In genomic region chr10:120472606-120473005, GRCm38 (mm10) we compare ENCODE assay signal across 17 mouse cellular contexts. TPM values are rescaled to one million over a fixed set of nuclear protein-coding genes. Genes with fewer than 3 reads are reported as not detected.
A peak's percentile ranks its signal among the peaks of the same experiment; 100 is the strongest.
DNase-seq lines count a peak whose midpoint lies in the region; ATAC-seq and TF ChIP-seq lines count a peak whose summit lies in the region.
"Had no signal": no experiment of that assay in that cellular context is flagged by ENCODE, and none has a peak within 500 bp of the region (broad histone marks: within the 10 kb centered on the region; RNA-seq: fewer than 3 reads in every experiment).

No protein-coding gene starts in this region.

- H3K4me3 ChIP-seq in forebrain, embryonic 11.5 days (ENCODE audit: low read depth, low read length), result peak overlapping the region; percentile 90
- no peak overlapping the region for H3K4me3 ChIP-seq in forebrain, embryonic 13.5 days
- H3K4me3 ChIP-seq in kidney, postnatal 0 days (replicated peaks; ENCODE audit: low read depth, low read length), result no peak overlapping the region
- H3K4me3 ChIP-seq in limb, embryonic 10.5 days, result peak overlapping the region; percentile 100
- H3K4me3 ChIP-seq: heart, embryonic 15.5 days; left cerebral cortex, adult 2 months; liver, embryonic 15.5 days had no signal

- H3K27me3 ChIP-seq in forebrain, embryonic 11.5 days (ENCODE audit: control insufficient read depth, insufficient read depth, low read length), result no peaks in the 10 kb centered on the region
- H3K27me3 ChIP-seq in forebrain, embryonic 13.5 days, result peaks cover 2% of the 10 kb centered on the region; the same call in 1 of the 2 replicates
- no peaks in the 10 kb centered on the region for H3K27me3 ChIP-seq in kidney, postnatal 0 days (ENCODE audit: insufficient read depth, low read length)
- H3K27me3 ChIP-seq in limb, embryonic 10.5 days (ENCODE audit: low read depth, poor library complexity, severe bottlenecking), result no peaks in the 10 kb centered on the region
- H3K27me3 ChIP-seq: heart, embryonic 15.5 days had no signal

- H3K9me3 ChIP-seq in forebrain, embryonic 11.5 days (ENCODE audit: control insufficient read depth, low read length), result no peaks in the 10 kb centered on the region
- no peaks in the 10 kb centered on the region for H3K9me3 ChIP-seq in forebrain, embryonic 13.5 days (replicated peaks)
- H3K9me3 ChIP-seq in kidney, postnatal 0 days (replicated peaks; ENCODE audit: low read length), result no peaks in the 10 kb centered on the region
- H3K9me3 ChIP-seq in limb, embryonic 10.5 days (replicated peaks), result no peaks in the 10 kb centered on the region
- H3K9me3 ChIP-seq: heart, embryonic 15.5 days; liver, embryonic 15.5 days had no signal

- 52% methylated on average over 2 of the region's 2 CpGs for WGBS in forebrain, embryonic 11.5 days
- 38% methylated on average over 2 of the region's 2 CpGs for WGBS in forebrain, embryonic 13.5 days
- 61% methylated on average over 2 of the region's 2 CpGs for WGBS in kidney, postnatal 0 days
- 61% methylated on average over 2 of the region's 2 CpGs for WGBS in limb, embryonic 10.5 days

- H3K4me1 ChIP-seq in forebrain, embryonic 11.5 days (replicated peaks; ENCODE audit: control insufficient read depth, insufficient read depth, low read length), result peaks cover 3% of the 10 kb centered on the region; the same call in 1 of the 2 replicates
- H3K4me1 ChIP-seq in forebrain, embryonic 13.5 days, result peaks cover 45% of the 10 kb centered on the region
- H3K4me1 ChIP-seq in kidney, postnatal 0 days (replicated peaks; ENCODE audit: insufficient read depth, low read length), result no peaks in the 10 kb centered on the region; the same call in 1 of the 2 replicates
- peaks cover 38% of the 10 kb centered on the region for H3K4me1 ChIP-seq in limb, embryonic 10.5 days

- H3K9ac ChIP-seq in forebrain, embryonic 11.5 days (ENCODE audit: low read length), result no peak overlapping the region; the same call in 1 of the 2 replicates
- no peak overlapping the region for H3K9ac ChIP-seq in forebrain, embryonic 13.5 days
- no peak overlapping the region for H3K9ac ChIP-seq in kidney, postnatal 0 days (ENCODE audit: low read depth, low read length)
- H3K9ac ChIP-seq: heart, embryonic 15.5 days; liver, embryonic 15.5 days had no signal

- H3K4me2 ChIP-seq in forebrain, embryonic 11.5 days (ENCODE audit: low read depth, low read length, severe bottlenecking), result peak overlapping the region; percentile 88; the same call in 1 of the 2 replicates
- H3K4me2 ChIP-seq in forebrain, embryonic 13.5 days, result no peak overlapping the region
- 0 out of 2 replicates have a peak overlapping the region, but pooled peaks have one; percentile 99 for H3K4me2 ChIP-seq in kidney, postnatal 0 days (ENCODE audit: low read length)
- H3K4me2 ChIP-seq: liver, embryonic 15.5 days had no signal

- ATAC-seq in forebrain, embryonic 11.5 days (replicated peaks; ENCODE audit: low FRiP score), result no peak
- no peak for ATAC-seq in forebrain, embryonic 13.5 days
- ATAC-seq in kidney, postnatal 0 days (replicated peaks; ENCODE audit: low FRiP score, low read depth), result no peak
- ATAC-seq: hindbrain, embryonic 16.5 days had no signal

- no peak for DNase-seq in forebrain, embryonic 11.5 days (ENCODE audit: low spot score)
- DNase-seq in kidney, postnatal 0 days (ENCODE audit: low spot score), result no peak
- DNase-seq in kidney, adult 18-20 months, result no peak
- DNase-seq in NIH3T3 (ENCODE audit: low read depth), result peak; percentile 52
- DNase-seq in limb, embryonic 10.5 days (ENCODE audit: low spot score), result no peak
- no peak for DNase-seq in gastrocnemius, postnatal 14 days
- no peak for DNase-seq in adrenal gland, adult 18-20 months (ENCODE audit: low spot score in 2 of 2)
- DNase-seq: adrenal gland, postnatal 36 days; gastrocnemius, postnatal 25 days; right cerebral cortex, adult 18-20 months; thymus, adult 18-20 months had no signal

- intact Hi-C loops in gastrocnemius, postnatal 14 days (cut with DNase I; ENCODE audit: low total_unique reads), result no loop called here

- TF ChIP-seq CTCF in kidney, postnatal 0 days (IDR thresholded peaks at IDR 0.05; ENCODE audit: low read depth), result no peak

- H3K27ac ChIP-seq in forebrain, embryonic 11.5 days (ENCODE audit: low read depth, low read length), result no peak overlapping the region
- no peak overlapping the region for H3K27ac ChIP-seq in forebrain, embryonic 13.5 days
- H3K27ac ChIP-seq in kidney, postnatal 0 days, result no peak overlapping the region
- peak overlapping the region; percentile 100; the same call in 1 of the 2 replicates for H3K27ac ChIP-seq in limb, embryonic 10.5 days
- H3K27ac ChIP-seq: heart, embryonic 15.5 days; left cerebral cortex, adult 2 months; liver, embryonic 15.5 days had no signal

- H3K36me3 ChIP-seq in forebrain, embryonic 11.5 days (ENCODE audit: control insufficient read depth, insufficient read depth, low read length), result peaks cover 5% of the 10 kb centered on the region
- no peaks in the 10 kb centered on the region for H3K36me3 ChIP-seq in forebrain, embryonic 13.5 days (ENCODE audit: poor library complexity, severe bottlenecking)
- peaks cover 3% of the 10 kb centered on the region; the same call in 1 of the 2 replicates for H3K36me3 ChIP-seq in kidney, postnatal 0 days (ENCODE audit: insufficient read depth, low read length)
- peaks cover 56% of the 10 kb centered on the region for H3K36me3 ChIP-seq in limb, embryonic 10.5 days
- H3K36me3 ChIP-seq: heart, embryonic 15.5 days; liver, embryonic 15.5 days had no signal

RNA-seq across cellular contexts. Expression of gene Hmga2, which starts 3.7 kb away (rescaled TPM):
- polyA plus RNA-seq in forebrain, embryonic 11.5 days (2014; fragmentation: Nextera tagmentation; extraction: Ambion mirVana), result 84.3 and 91.9 TPM in 2 replicates
- 12.1 and 15.1 TPM in 2 replicates for polyA plus RNA-seq in forebrain, embryonic 13.5 days (2015; fragmentation: Nextera tagmentation; extraction: Ambion mirVana)
- polyA plus RNA-seq in kidney, postnatal 0 days (2015; fragmentation: Nextera tagmentation; extraction: Ambion mirVana), result 7.8 and 8.1 TPM in 2 replicates
- 129 and 160 TPM in 2 replicates for polyA plus RNA-seq in limb, embryonic 10.5 days (2016; fragmentation: Nextera tagmentation; extraction: Ambion mirVana)
- total RNA-seq in gastrocnemius, postnatal 14 days (2021), result under 1 TPM in 1 of 2 experiments, not detected in 1; 0.06 TPM
- 1 to 10 TPM; 2.0 to 4.0 TPM for total RNA-seq in adrenal gland, adult 18-20 months (2021)
- polyA plus RNA-seq: spleen, adult 2 months had no signal

Comparison
In these comparisons a context has a peak if more than half of its experiments do, and no peak if none do; other contexts are left out.
1. H3K4me3 ChIP-seq: peak in forebrain, embryonic 11.5 days (single experiment) and limb, embryonic 10.5 days (single experiment); none in forebrain, embryonic 13.5 days (single experiment) and kidney, postnatal 0 days (single experiment).